Mouse (Mus musculus): ENCODE data around the gene Slc35f2. TPM values are rescaled to one million over a fixed set of nuclear protein-coding genes. Genes with fewer than 3 reads are reported as not detected.

Slc35f2 gene
- polyA plus RNA-seq, 1 experiment, result 18.2 TPM

DNA sequence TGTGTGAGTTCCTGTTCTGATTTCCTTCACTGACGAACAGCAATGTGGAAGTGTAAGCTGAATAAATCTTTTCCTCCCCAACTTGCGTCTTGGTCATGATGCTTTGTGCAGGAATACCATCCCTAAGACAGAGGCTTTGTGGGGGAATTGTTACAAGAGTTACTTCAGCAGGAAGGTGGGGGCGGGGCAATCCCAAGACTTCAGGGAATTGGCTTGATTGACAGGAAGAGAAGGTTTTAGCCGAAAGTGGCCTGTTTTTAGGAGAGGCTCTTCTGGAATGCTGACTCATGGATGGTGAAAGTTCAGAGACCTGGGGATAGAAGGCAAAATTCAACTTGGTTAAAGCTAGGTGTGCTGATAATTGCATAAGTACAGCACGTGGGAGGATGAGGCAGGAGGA lies 2.9 kb upstream of the Slc35f2 start:
- WGBS, result 73% methylated on average over 5 of the region's 5 CpGs
- Histone ChIP-seq H3K36me3 (ENCODE audit: control insufficient read depth, insufficient read depth, low read length) (no peaks in the 10 kb centered on the region), H3K4me3 (ENCODE audit: insufficient read depth, low read depth, low read length) (no peak overlapping the region), H3K27ac (ENCODE audit: insufficient read depth, low read depth, low read length) (no peak overlapping the region), H3K4me1 (ENCODE audit: control insufficient read depth, insufficient read depth, low read length) (peaks cover 4% of the 10 kb centered on the region; the same call in 1 of the 2 replicates), H3K27me3 (replicated peaks; ENCODE audit: control insufficient read depth, insufficient read depth, low read length) (no peaks in the 10 kb centered on the region)
- TF ChIP-seq CTCF (conservative IDR thresholded peaks at IDR 0.05; ENCODE audit: insufficient read depth, insufficient read length, low read depth, low read length) (no peak), POLR2A (IDR thresholded peaks at IDR 0.05; ENCODE audit: low read depth, low read length) (no peak)
- DNase-seq, result no peak

DNA sequence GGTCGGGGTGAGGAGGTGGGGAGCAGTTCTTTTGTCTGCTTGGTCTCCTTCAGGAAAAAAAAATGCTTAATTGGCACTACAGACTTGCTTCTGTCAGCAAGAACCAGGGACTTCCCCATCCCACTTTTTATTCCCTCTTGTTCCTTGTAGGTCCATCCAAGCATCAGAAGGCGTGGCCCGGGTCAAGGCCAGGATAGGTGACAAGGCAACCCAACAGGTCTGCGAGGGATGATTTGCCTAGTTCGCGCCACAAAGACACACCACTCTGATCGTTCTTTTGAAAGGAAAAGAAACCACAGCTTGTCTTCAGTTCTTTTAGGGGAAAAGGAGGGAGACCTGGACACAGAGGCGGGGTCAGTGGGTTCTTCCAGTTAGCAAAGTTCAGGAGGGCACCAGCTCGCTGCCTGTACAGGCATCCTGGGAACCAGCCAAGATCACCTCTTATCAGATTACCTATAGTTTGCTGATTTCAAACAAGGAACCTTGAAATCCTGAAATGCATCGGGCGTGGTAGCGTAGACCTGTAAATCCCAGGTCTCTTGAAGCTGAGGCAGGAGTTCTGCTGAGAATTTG lies 481 bp upstream of the Slc35f2 start:
- DNase-seq, result no peak
- H3K4me1 ChIP-seq (ENCODE audit: control insufficient read depth, insufficient read depth, low read length), result peaks cover 8% of the 10 kb centered on the region
- WGBS, result 37% methylated on average over 12 of the region's 12 CpGs
- peak overlapping the region; percentile 58 for H3K4me3 ChIP-seq (ENCODE audit: insufficient read depth, low read depth, low read length)
- H3K27me3 ChIP-seq (replicated peaks; ENCODE audit: control insufficient read depth, insufficient read depth, low read length), result no peaks in the 10 kb centered on the region
- TF ChIP-seq CTCF (conservative IDR thresholded peaks at IDR 0.05; ENCODE audit: insufficient read depth, insufficient read length, low read depth, low read length), result no peak
- no peak for TF ChIP-seq POLR2A (IDR thresholded peaks at IDR 0.05; ENCODE audit: low read depth, low read length)
- no peaks in the 10 kb centered on the region for H3K36me3 ChIP-seq (ENCODE audit: control insufficient read depth, insufficient read depth, low read length)
- H3K27ac ChIP-seq (ENCODE audit: insufficient read depth, low read depth, low read length), result peak overlapping the region; percentile 44; the same call in 1 of the 2 replicates

- no peaks in the 10 kb centered on the region for H3K27me3 ChIP-seq (replicated peaks; ENCODE audit: control insufficient read depth, insufficient read depth, low read length)
- peak; percentile 95 for DNase-seq
- peak overlapping the region; percentile 58 for H3K4me3 ChIP-seq (ENCODE audit: insufficient read depth, low read depth, low read length)
- peak overlapping the region; percentile 44 for H3K27ac ChIP-seq (ENCODE audit: insufficient read depth, low read depth, low read length)
- H3K36me3 ChIP-seq (ENCODE audit: control insufficient read depth, insufficient read depth, low read length), result no peaks in the 10 kb centered on the region
- H3K4me1 ChIP-seq (ENCODE audit: control insufficient read depth, insufficient read depth, low read length), result peaks cover 11% of the 10 kb centered on the region
- WGBS, result 3% methylated on average over 17 of the region's 17 CpGs
- TF ChIP-seq CTCF (conservative IDR thresholded peaks at IDR 0.05; ENCODE audit: insufficient read depth, insufficient read length, low read depth, low read length), result no peak
- TF ChIP-seq POLR2A (IDR thresholded peaks at IDR 0.05; ENCODE audit: low read depth, low read length), result no peak
Observed at GRCm38 (mm10) chr9:53772121-53772561, 803 bp downstream of the Slc35f2 start.

GRCm38 (mm10) chr9:53775511-53775910 lies 4.2 kb downstream of the Slc35f2 start:
- peak; percentile 60 for DNase-seq
- peaks cover 11% of the 10 kb centered on the region for H3K4me1 ChIP-seq (ENCODE audit: control insufficient read depth, insufficient read depth, low read length)
- no peaks in the 10 kb centered on the region for H3K36me3 ChIP-seq (ENCODE audit: control insufficient read depth, insufficient read depth, low read length)
- TF ChIP-seq CTCF (conservative IDR thresholded peaks at IDR 0.05; ENCODE audit: insufficient read depth, insufficient read length, low read depth, low read length) (no peak), POLR2A (IDR thresholded peaks at IDR 0.05; ENCODE audit: low read depth, low read length) (no peak)
- H3K27ac ChIP-seq (ENCODE audit: insufficient read depth, low read depth, low read length), result no peak overlapping the region
- 62% methylated on average over 2 of the region's 2 CpGs for WGBS
- no peaks in the 10 kb centered on the region for H3K27me3 ChIP-seq (replicated peaks; ENCODE audit: control insufficient read depth, insufficient read depth, low read length)
- no peak overlapping the region for H3K4me3 ChIP-seq (ENCODE audit: insufficient read depth, low read depth, low read length)

GRCm38 (mm10) chr9:53786561-53787407 lies 15.4 kb downstream of the Slc35f2 start:
- no peak for DNase-seq
- Histone ChIP-seq H3K27ac (ENCODE audit: insufficient read depth, low read depth, low read length) (no peak overlapping the region), H3K4me3 (ENCODE audit: insufficient read depth, low read depth, low read length) (no peak overlapping the region), H3K27me3 (replicated peaks; ENCODE audit: control insufficient read depth, insufficient read depth, low read length) (no peaks in the 10 kb centered on the region), H3K4me1 (ENCODE audit: control insufficient read depth, insufficient read depth, low read length) (peaks cover 4% of the 10 kb centered on the region; the same call in 1 of the 2 replicates), H3K36me3 (ENCODE audit: control insufficient read depth, insufficient read depth, low read length) (no peaks in the 10 kb centered on the region)
- WGBS, result 65% methylated on average over 16 of the region's 16 CpGs
- no peak for TF ChIP-seq POLR2A (IDR thresholded peaks at IDR 0.05; ENCODE audit: low read depth, low read length)
- TF ChIP-seq CTCF (conservative IDR thresholded peaks at IDR 0.05; ENCODE audit: insufficient read depth, insufficient read length, low read depth, low read length), result no peak

- H3K36me3 ChIP-seq (ENCODE audit: control insufficient read depth, insufficient read depth, low read length), result no peaks in the 10 kb centered on the region
- no peak for TF ChIP-seq POLR2A (IDR thresholded peaks at IDR 0.05; ENCODE audit: low read depth, low read length)
- no peak for TF ChIP-seq CTCF (conservative IDR thresholded peaks at IDR 0.05; ENCODE audit: insufficient read depth, insufficient read length, low read depth, low read length)
- no peak for DNase-seq
- no peak overlapping the region for H3K27ac ChIP-seq (ENCODE audit: insufficient read depth, low read depth, low read length)
- H3K27me3 ChIP-seq (replicated peaks; ENCODE audit: control insufficient read depth, insufficient read depth, low read length), result no peaks in the 10 kb centered on the region
- WGBS, result 83% methylated on average over 1 of the region's 1 CpGs
- H3K4me1 ChIP-seq (ENCODE audit: control insufficient read depth, insufficient read depth, low read length), result peaks cover 4% of the 10 kb centered on the region; the same call in 1 of the 2 replicates
- H3K4me3 ChIP-seq (ENCODE audit: insufficient read depth, low read depth, low read length), result no peak overlapping the region
Observed at GRCm38 (mm10) chr9:53793830-53794330, 22.5 kb downstream of the Slc35f2 start.

GRCm38 (mm10) chr9:53794490-53794889 lies 23.2 kb downstream of the Slc35f2 start:
- no peak for DNase-seq
- Histone ChIP-seq H3K27ac (ENCODE audit: insufficient read depth, low read depth, low read length) (no peak overlapping the region), H3K4me1 (ENCODE audit: control insufficient read depth, insufficient read depth, low read length) (no peaks in the 10 kb centered on the region; the same call in 1 of the 2 replicates)

More at GRCm38 (mm10) chr9:53794490-53794889, 23.2 kb downstream of the Slc35f2 start:
- H3K4me3 ChIP-seq (ENCODE audit: insufficient read depth, low read depth, low read length), result no peak overlapping the region
- H3K27me3 ChIP-seq (replicated peaks; ENCODE audit: control insufficient read depth, insufficient read depth, low read length), result no peaks in the 10 kb centered on the region
- no peak for TF ChIP-seq POLR2A (IDR thresholded peaks at IDR 0.05; ENCODE audit: low read depth, low read length)
- no peak for TF ChIP-seq CTCF (conservative IDR thresholded peaks at IDR 0.05; ENCODE audit: insufficient read depth, insufficient read length, low read depth, low read length)
- H3K36me3 ChIP-seq (ENCODE audit: control insufficient read depth, insufficient read depth, low read length), result no peaks in the 10 kb centered on the region
- WGBS, result 48% methylated on average over 9 of the region's 9 CpGs

Data from kidney, adult 2 months (tissue).